Mouse (Mus musculus) ovary, adult 10 weeks (tissue): Measurements from ENCODE around the gene Map3k21. TPM values are rescaled to one million over a fixed set of nuclear protein-coding genes. Genes with fewer than 3 reads are reported as not detected.

ENCODE experiments used
- polyA plus RNA-seq: library from polyadenylated mRNA; stranded (reverse); fragments of 350-450 nt; fragmentation: Illumina TruSeq; extraction: RNeasy Lipid Tissue Mini Kit (QIAGEN cat#74804); gene quantifications from one replicate; pipeline ENCODE4 v1.2.3, GENCODE M21; 2014

The Map3k21 gene
- polyA plus RNA-seq = 1.2 TPM

DNA sequence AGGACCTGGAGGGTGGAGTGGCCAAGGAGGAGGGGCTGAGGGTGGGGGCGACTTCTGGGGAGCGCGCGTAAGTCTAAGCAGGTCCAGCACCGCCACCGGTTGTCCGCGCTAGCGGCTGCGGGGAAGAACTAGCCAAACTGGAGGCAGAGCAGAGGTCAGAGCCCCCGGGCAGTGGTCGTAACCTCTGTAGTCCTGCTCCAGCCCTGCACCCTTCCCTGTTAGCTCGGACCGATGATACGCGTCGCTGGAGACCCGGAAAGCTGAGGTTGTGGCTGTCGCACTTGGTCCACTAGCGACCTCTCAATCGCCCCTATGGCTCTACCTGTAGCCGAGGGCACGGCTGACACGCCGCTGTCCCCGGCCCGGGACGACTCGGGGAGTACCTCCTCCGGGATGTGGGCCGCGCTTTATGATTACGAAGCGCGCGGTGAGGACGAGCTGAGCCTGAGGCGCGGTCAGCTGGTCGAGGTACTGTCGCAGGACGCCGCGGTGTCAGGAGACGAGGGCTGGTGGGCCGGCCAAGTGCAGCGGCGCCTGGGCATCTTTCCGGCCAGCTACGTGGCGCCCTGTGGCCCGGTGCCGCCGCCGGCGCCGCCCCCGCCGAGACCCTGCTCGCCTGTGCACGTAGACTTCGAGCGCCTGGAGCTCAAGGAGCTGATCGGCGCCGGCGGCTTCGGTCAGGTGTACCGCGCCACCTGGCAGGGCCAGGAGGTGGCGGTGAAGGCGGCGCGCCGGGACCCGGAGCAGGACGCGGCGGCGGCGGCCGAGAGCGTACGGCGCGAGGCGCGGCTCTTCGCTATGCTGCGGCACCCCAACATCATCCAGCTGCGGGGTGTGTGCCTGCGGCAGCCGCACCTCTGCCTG lies at the start of gene Map3k21:
TSS of gene Map3k21 (plus strand) at position 86 of the 864 bp plus-strand sequence.

DNA sequence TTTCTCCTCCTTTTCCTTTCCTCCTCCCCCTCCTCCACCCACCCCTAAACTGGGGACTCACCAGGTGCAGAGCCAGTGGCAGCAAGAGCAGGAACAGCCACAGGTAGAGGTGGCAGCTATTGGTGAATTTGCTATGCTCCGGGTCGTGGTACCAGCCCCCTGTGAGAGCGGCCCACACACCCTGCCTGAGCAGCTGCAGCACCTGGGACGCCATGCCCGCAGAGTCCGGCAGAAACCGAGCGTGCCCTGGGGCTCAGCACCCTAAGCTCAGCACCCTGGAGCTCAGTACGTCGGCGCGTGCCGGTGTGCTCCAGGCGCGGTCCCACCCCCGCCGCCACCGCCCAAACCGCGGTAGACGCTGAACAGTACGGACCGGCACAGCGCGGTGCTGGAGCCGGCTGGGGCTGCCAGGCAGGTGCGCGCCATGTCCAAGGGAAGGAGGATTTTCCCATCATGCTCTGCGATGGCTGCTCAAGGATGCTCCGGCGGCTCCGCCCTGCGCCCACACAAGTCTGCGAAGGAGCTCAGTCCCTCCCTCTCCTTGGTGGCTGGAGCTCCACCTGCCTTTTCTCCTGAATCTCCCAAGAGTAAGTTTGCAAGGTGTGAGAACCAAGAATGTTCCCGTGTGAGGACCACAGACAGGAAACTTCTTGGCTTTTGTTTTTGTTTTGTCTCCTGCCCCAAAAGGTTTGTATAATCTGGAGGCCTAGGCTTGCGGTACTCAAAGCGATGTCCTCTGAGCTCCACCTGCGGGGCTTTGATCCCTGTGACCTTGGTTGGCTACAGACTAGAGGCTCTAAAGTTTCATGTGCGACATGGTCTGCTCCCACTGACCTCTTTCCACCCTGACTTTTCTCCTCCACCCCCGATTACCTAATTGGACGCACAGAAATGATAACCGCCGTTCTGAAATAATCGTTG lies 12.1 kb upstream of the Map3k21 start, which contains the start of gene Pcnx2:
TSS of gene Pcnx2 (minus strand) at position 450 of the 921 bp plus-strand sequence.

DNA sequence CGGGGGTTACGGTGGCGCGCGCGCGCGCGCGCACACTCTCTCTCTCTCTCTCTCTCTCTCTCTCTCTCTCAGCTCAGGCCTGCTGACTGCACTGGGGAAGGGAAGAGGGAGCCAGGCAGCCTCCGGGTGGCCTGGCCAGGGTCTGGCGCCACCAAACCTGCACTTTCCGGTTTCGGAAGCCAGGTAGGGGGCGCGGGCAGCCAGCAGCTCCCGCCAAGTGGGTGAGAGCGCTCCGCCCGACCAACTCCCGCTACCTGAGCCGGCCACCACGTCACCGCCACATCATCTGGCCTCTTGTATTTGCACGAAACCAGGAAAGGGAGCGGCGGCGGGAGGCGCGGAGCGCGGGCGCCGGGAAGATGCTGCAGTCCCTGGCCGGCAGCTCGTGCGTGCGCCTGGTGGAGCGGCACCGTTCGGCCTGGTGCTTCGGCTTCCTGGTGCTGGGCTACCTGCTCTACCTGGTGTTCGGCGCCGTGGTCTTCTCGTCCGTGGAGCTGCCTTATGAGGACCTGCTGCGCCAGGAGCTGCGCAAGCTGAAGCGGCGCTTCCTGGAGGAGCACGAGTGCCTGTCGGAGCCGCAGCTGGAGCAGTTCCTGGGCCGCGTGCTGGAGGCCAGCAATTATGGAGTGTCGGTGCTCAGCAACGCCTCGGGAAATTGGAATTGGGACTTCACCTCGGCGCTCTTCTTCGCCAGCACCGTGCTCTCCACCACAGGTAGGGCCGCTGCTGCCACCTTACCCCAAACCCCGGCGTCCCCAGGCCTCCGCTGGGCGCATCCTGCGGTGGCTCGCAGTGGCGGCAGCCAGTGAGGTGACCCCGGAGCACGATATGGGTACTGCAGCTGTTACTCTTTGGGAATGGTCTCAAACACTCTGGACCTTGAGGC lies 85.1 kb downstream of the Map3k21 start, which contains the start of gene Kcnk1:
TSS of gene Kcnk1 (plus strand) at position 70 of the 886 bp plus-strand sequence.

Other genes with a start within 250 kb of the Map3k21 start
- 9.5 TPM for gene Map10, start 240.6 kb upstream of the Map3k21 start, polyA plus RNA-seq
- gene Ntpcr, start 180.5 kb upstream of the Map3k21 start, polyA plus RNA-seq = 7.3 TPM
- gene Pcnx2, start 12.1 kb upstream of the Map3k21 start, polyA plus RNA-seq = 0.60 TPM
- gene Kcnk1, start 84.7 kb downstream of the Map3k21 start, polyA plus RNA-seq = 55.6 TPM